Mouse (Mus musculus): ENCODE results near the gene Heg1. TPM values are rescaled to one million over a fixed set of nuclear protein-coding genes. Genes with fewer than 3 reads are reported as not detected.

Gene Heg1
- polyA plus RNA-seq, 1 experiment from 2014 or later = 19.9 TPM

DNA sequence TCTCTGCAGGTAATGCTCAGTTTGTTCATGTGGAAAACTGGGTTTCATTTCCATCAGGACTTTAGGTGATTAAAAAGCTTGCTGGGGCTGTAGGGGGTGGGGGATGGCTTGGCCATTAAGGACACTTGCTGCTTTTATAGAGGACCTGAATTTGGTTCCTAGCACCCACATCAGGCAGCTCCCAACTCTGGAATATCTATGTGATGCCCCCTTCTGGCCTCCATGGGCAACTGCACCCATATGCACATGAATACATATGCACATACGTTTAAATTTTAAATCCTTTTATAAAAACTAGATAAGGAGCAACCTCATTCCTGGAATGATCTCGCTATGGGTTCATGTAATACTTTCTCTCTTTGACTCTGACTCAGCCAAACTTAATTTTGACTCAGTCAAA lies 39.1 kb downstream of the Heg1 start:
- H3K4me1 ChIP-seq = no peaks in the 10 kb centered on the region
- WGBS = 97% methylated on average over 2 of the region's 2 CpGs

GRCm38 (mm10) chr16:33723983-33724382 lies 39.8 kb downstream of the Heg1 start:
- WGBS = 97% methylated on average over 3 of the region's 3 CpGs
- no peaks in the 10 kb centered on the region for H3K4me1 ChIP-seq
- no peak for ATAC-seq (replicated peaks; ENCODE audit: low FRiP score)
- H3K9me3 ChIP-seq (replicated peaks) = no peaks in the 10 kb centered on the region
- peaks cover 53% of the 10 kb centered on the region for H3K36me3 ChIP-seq
- H3K27me3 ChIP-seq = no peaks in the 10 kb centered on the region
- no peak overlapping the region for H3K9ac ChIP-seq
- H3K27ac ChIP-seq = no peak overlapping the region
- no peak overlapping the region for H3K4me3 ChIP-seq (replicated peaks)
- no peak overlapping the region for H3K4me2 ChIP-seq

More for the DNA sequence above, 39.1 kb downstream of the Heg1 start:
- H3K9ac ChIP-seq = no peak overlapping the region
- H3K4me3 ChIP-seq (replicated peaks) = no peak overlapping the region
- no peak for ATAC-seq (replicated peaks; ENCODE audit: low FRiP score)
- H3K27ac ChIP-seq = no peak overlapping the region
- no peak overlapping the region for H3K4me2 ChIP-seq
- no peaks in the 10 kb centered on the region for H3K9me3 ChIP-seq (replicated peaks)
- H3K27me3 ChIP-seq = no peaks in the 10 kb centered on the region
- peaks cover 54% of the 10 kb centered on the region for H3K36me3 ChIP-seq

- Histone ChIP-seq H3K27ac (no peak overlapping the region), H3K9me3 (replicated peaks) (no peaks in the 10 kb centered on the region), H3K36me3 (peaks cover 60% of the 10 kb centered on the region), H3K4me2 (no peak overlapping the region), H3K4me1 (no peaks in the 10 kb centered on the region), H3K9ac (no peak overlapping the region), H3K4me3 (replicated peaks) (no peak overlapping the region), H3K27me3 (no peaks in the 10 kb centered on the region)
- no peak for ATAC-seq (replicated peaks; ENCODE audit: low FRiP score)
- 93% methylated on average over 17 of the region's 17 CpGs for WGBS
These were observed 42.1 kb downstream of the Heg1 start for GRCm38 (mm10) chr16:33726261-33726660.

DNA sequence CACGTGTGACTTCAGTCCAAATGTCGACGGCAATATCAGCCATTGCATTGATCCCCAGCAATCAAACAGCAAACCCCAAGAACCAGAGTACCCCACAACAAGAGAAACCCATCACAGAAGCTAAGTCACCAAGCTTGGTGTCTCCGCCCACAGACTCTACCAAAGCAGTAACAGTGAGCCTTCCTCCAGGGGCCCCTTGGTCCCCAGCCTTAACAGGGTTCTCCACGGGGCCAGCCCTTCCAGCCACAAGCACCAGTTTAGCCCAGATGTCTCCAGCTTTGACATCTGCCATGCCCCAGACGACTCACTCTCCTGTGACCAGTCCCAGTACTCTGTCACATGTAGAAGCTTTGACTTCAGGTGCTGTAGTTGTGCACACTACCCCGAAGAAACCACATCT lies 42.7 kb downstream of the Heg1 start:
- Histone ChIP-seq H3K4me1 (no peaks in the 10 kb centered on the region), H3K27ac (no peak overlapping the region), H3K4me3 (replicated peaks) (no peak overlapping the region), H3K4me2 (no peak overlapping the region), H3K27me3 (no peaks in the 10 kb centered on the region), H3K9ac (no peak overlapping the region), H3K36me3 (peaks cover 60% of the 10 kb centered on the region), H3K9me3 (replicated peaks) (no peaks in the 10 kb centered on the region)
- no peak for ATAC-seq (replicated peaks; ENCODE audit: low FRiP score)
- 91% methylated on average over 7 of the region's 7 CpGs for WGBS

DNA sequence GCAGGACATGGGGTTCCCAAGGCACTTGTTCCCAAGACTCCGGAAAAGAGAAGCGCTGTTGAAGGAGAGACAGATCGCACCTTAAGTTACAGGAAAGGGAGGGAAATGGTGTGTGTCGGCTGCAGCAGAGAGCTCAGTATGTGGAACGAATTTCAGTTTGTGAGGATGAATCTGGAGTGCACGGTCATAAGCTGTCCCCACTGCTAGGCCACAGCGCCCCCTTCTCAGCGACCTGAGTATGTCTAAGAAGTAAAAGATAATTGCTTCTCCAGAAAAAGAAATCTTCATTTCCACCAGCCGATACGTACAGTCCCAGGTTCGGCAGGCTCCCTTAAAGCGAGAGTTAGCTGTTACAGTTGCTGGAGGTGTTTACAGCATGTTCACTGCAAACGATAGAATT lies 44.3 kb downstream of the Heg1 start:
- Histone ChIP-seq H3K9me3 (replicated peaks) (no peaks in the 10 kb centered on the region), H3K4me3 (replicated peaks) (no peak overlapping the region), H3K27me3 (no peaks in the 10 kb centered on the region), H3K4me2 (no peak overlapping the region), H3K27ac (no peak overlapping the region), H3K4me1 (peaks cover 11% of the 10 kb centered on the region), H3K36me3 (peaks cover 53% of the 10 kb centered on the region), H3K9ac (no peak overlapping the region)
- no peak for ATAC-seq (replicated peaks; ENCODE audit: low FRiP score)
- WGBS = 71% methylated on average over 13 of the region's 13 CpGs

GRCm38 (mm10) chr16:33731291-33731690 lies 47.1 kb downstream of the Heg1 start:
- Histone ChIP-seq H3K4me2 (no peak overlapping the region), H3K4me1 (peaks cover 18% of the 10 kb centered on the region), H3K9ac (no peak overlapping the region), H3K36me3 (peaks cover 33% of the 10 kb centered on the region), H3K27ac (no peak overlapping the region), H3K9me3 (replicated peaks) (no peaks in the 10 kb centered on the region), H3K27me3 (no peaks in the 10 kb centered on the region), H3K4me3 (replicated peaks) (no peak overlapping the region)
- WGBS = 89% methylated on average over 12 of the region's 12 CpGs
- no peak for ATAC-seq (replicated peaks; ENCODE audit: low FRiP score)

DNA sequence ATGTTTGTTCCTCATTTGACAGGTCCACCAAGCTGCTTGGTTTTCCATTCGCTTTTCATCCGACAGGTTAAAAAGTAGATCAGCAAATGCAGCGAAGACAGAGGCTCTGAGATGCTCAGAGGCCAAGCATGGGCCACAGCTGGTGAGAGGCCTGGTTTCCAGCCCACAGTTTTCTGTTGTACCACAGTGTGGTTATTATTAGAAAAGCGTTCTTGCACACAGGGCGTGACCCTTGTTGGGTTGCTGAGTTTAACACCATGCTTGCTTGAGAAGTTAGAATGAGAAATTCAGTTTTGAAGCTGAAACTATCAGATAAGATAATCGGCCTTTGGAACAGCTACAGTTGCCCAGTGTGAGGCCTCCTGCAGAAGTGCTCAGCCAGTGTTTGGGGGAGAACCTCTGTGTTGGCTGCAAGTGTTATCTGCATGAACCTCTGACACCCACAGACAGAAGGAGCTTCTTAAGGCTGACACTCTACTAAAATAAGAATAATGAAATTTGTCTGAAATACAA lies 48.1 kb downstream of the Heg1 start:
- Histone ChIP-seq H3K36me3 (peaks cover 30% of the 10 kb centered on the region), H3K9ac (no peak overlapping the region), H3K27ac (no peak overlapping the region), H3K4me1 (peaks cover 18% of the 10 kb centered on the region), H3K9me3 (replicated peaks) (no peaks in the 10 kb centered on the region), H3K4me2 (no peak overlapping the region), H3K4me3 (replicated peaks) (no peak overlapping the region), H3K27me3 (no peaks in the 10 kb centered on the region)
- ATAC-seq (replicated peaks; ENCODE audit: low FRiP score) = no peak
- WGBS = 78% methylated on average over 6 of the region's 6 CpGs

DNA sequence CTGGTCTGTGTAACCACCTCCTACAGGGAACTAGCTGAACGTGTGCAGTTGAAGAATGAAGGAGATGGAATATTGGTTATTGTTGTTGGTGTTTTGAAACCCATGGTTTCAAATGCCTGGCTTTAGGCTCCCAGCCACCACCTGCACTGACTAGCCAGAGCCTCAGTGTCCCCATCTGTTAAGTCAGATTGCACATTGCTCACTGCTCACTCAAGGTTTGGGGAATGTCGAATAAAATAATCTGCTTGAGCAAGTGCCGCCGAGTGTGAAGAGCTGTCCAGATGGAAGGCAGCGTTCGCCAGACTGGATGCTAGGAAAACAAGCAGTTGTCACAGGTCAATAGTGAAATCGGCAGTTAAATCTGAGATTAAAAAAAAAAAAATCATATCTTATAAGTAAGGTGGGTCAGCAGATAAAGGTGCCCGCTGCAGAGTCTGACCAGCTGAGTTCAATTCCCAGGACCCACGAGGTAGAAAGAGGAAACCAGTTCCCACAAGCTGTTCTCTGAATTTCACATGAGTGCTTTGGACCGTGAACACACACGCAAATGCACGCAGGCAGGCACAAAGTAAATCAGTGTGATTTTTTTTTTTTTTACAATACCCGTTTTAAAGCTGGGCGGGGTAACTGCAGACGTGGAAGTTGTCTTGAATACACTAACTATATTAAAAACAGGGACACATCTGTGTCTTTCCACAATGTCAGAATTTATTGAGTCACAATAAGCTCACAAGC lies 48.8 kb downstream of the Heg1 start:
- H3K9ac ChIP-seq = no peak overlapping the region
- H3K4me3 ChIP-seq (replicated peaks) = no peak overlapping the region
- no peak overlapping the region for H3K4me2 ChIP-seq
- H3K27ac ChIP-seq = no peak overlapping the region
- peaks cover 26% of the 10 kb centered on the region for H3K36me3 ChIP-seq
- no peak for ATAC-seq (replicated peaks; ENCODE audit: low FRiP score)
- peaks cover 18% of the 10 kb centered on the region for H3K4me1 ChIP-seq
- H3K9me3 ChIP-seq (replicated peaks) = no peaks in the 10 kb centered on the region
- WGBS = 55% methylated on average over 15 of the region's 15 CpGs
- no peaks in the 10 kb centered on the region for H3K27me3 ChIP-seq

DNA sequence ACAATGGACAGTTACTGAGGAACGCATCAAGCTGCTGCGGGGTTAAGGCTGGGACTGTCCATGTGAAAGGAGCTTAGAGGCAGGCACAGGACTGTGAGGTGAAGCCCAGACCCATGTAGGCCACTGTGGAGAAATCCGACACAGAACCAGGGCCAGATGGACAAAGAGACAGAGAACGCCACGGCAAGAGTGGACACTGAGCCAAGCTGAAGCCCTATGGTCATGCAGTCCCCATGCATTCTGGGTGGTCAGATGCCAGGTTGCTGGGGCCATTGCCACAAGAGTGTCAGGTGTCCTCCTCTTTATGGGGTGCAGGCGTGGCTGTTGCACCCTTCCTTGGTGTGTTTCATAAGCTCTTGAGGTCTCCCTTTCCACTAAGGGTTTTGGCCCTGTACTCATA lies 49.7 kb downstream of the Heg1 start:
- no peaks in the 10 kb centered on the region for H3K27me3 ChIP-seq
- H3K4me1 ChIP-seq = peaks cover 18% of the 10 kb centered on the region
- H3K9ac ChIP-seq = no peak overlapping the region
- ATAC-seq (replicated peaks; ENCODE audit: low FRiP score) = no peak
- H3K36me3 ChIP-seq = peaks cover 26% of the 10 kb centered on the region
- no peaks in the 10 kb centered on the region for H3K9me3 ChIP-seq (replicated peaks)
- 90% methylated on average over 6 of the region's 6 CpGs for WGBS
- no peak overlapping the region for H3K4me2 ChIP-seq
- H3K27ac ChIP-seq = no peak overlapping the region
- no peak overlapping the region for H3K4me3 ChIP-seq (replicated peaks)

- WGBS = 37% methylated on average over 10 of the region's 10 CpGs
- H3K9ac ChIP-seq = no peak overlapping the region
- peaks cover 20% of the 10 kb centered on the region; the same call in 1 of the 2 replicates for H3K36me3 ChIP-seq
These were observed 50.4 kb downstream of the Heg1 start for GRCm38 (mm10) chr16:33734545-33734944.

GRCm38 (mm10) chr16:33735238-33735637 lies 51.1 kb downstream of the Heg1 start:
- Histone ChIP-seq H3K4me2 (no peak overlapping the region), H3K27ac (no peak overlapping the region), H3K9ac (no peak overlapping the region), H3K36me3 (peaks cover 14% of the 10 kb centered on the region; the same call in 1 of the 2 replicates), H3K27me3 (no peaks in the 10 kb centered on the region), H3K9me3 (replicated peaks) (no peaks in the 10 kb centered on the region), H3K4me1 (peaks cover 23% of the 10 kb centered on the region), H3K4me3 (replicated peaks) (no peak overlapping the region)
- ATAC-seq (replicated peaks; ENCODE audit: low FRiP score) = no peak
- 75% methylated on average over 5 of the region's 5 CpGs for WGBS

More at GRCm38 (mm10) chr16:33734545-33734944, 50.4 kb downstream of the Heg1 start:
- H3K4me2 ChIP-seq = no peak overlapping the region
- peaks cover 20% of the 10 kb centered on the region for H3K4me1 ChIP-seq
- H3K9me3 ChIP-seq (replicated peaks) = no peaks in the 10 kb centered on the region
- no peaks in the 10 kb centered on the region for H3K27me3 ChIP-seq
- ATAC-seq (replicated peaks; ENCODE audit: low FRiP score) = no peak
- no peak overlapping the region for H3K4me3 ChIP-seq (replicated peaks)
- H3K27ac ChIP-seq = no peak overlapping the region

DNA sequence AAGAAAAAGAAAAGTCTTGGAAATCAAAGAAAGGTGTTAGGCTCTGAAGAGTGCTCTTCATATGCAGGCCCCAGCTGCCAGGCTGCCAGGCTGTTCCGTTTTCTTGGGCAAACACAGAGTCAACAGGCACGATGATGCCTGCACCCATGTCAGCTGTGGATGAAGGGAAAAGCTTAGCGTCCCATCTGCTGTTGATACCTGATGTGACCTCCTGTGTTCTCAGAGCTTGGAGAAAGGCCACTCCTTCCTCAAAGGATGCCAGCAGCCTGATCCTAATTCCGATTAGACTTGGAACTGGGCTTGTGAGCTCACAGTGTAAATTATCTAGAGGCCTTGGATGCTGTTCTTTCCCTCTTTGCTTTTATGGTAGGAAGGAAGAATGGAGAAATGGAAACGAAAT lies 51.6 kb downstream of the Heg1 start:
- no peaks in the 10 kb centered on the region for H3K27me3 ChIP-seq
- H3K27ac ChIP-seq = no peak overlapping the region
- peaks cover 23% of the 10 kb centered on the region for H3K4me1 ChIP-seq
- no peak overlapping the region for H3K4me3 ChIP-seq (replicated peaks)
- H3K36me3 ChIP-seq = peaks cover 10% of the 10 kb centered on the region; the same call in 1 of the 2 replicates
- ATAC-seq (replicated peaks; ENCODE audit: low FRiP score) = no peak
- no peak overlapping the region for H3K9ac ChIP-seq
- WGBS = 80% methylated on average over 5 of the region's 5 CpGs
- H3K9me3 ChIP-seq (replicated peaks) = no peaks in the 10 kb centered on the region
- H3K4me2 ChIP-seq = no peak overlapping the region

Data from kidney, embryonic 15.5 days (tissue).